Mouse (Mus musculus): ENCODE data around the gene Fam71d. TPM values are rescaled to one million over a fixed set of nuclear protein-coding genes. Genes with fewer than 3 reads are reported as not detected.

The Fam71d gene
- polyA plus RNA-seq, 1 experiment from 2014 or later, result not detected

DNA sequence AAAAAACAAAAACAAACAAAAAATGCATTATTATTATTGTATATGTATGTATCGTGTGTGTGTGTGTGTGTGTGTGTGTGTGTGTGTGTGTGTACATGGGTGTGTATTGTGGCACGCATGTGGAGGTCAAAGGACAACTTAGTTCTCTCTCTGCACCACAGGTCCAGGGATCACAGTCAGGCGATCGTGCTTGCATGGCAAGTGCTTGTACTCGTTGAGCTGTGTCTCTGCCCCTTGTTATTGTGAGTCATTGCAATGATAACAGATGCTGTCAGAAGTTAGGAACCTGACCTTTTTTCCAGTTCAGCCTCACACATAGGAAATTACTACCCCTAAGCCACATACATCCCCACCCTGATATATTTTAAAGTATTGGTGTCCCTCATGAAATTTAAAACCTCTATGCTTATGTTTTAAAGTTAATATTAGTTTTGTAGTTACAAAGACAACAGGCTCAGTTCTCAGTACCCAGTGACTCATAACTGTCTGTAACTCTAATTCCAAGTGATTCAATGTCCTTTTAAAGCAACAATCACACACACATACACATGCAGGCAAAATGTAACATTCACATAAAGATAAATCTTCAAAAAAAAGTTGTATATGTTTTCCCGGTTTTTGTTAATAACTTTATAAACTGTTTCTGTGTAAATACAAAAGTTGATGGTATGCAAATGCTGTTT is 77.8 kb downstream of the Fam71d start:
- DNase-seq (ENCODE audit: low spot score), result no peak

DNA sequence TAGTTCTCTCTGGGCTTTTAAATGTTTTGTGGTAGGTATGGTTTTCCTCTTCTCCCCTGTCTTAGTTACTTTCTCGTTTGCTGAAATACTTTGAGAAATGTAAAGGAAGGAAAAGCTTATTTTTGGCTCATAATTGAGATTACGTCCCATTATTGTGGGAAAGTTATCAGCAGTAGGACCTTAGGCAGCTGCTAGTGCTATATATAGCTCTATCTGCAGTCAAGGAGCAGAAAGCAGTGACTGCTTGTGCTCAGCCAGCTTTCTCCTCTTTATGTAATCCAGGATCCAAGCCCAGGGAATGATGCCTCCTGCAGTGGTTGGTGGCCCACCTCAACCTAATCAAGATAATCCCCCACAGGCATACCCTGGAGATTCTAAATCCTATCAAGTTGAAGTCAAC is 81.9 kb downstream of the Fam71d start:
- no peak for DNase-seq (ENCODE audit: low spot score)

DNA sequence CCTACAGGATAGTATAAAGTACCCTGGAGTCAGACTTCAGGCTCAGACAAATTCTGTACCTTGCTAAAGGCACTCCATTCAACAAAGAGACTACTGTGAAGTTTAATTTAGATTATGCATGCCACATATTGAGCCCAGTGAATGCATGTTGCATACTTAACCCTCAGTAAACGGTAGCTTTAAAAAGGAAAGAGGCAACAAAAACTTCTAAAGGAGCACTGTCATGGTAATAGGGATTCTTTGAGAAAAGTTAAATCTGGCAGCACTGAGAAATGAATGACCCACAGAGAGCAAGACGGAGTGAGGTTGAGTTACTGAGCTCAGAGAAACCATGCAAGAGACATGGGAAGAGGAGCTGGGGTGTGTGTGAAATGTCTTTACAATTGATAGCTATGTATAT is 86.6 kb downstream of the Fam71d start:
- DNase-seq (ENCODE audit: low spot score), result no peak

- no peak for DNase-seq (ENCODE audit: low spot score)
Observed at GRCm38 (mm10) chr12:78778423-78779067, 87.2 kb downstream of the Fam71d start.

Other genes starting within 250 kb of the Fam71d start
- 11.2 and 15.0 TPM in 2 replicates for gene Mpp5, start 57.4 kb downstream of the Fam71d start, polyA plus RNA-seq (2015; fragmentation: Nextera tagmentation; extraction: Ambion mirVana)
- gene Atp6v1d, start 170.1 kb downstream of the Fam71d start, polyA plus RNA-seq (2015; fragmentation: Nextera tagmentation; extraction: Ambion mirVana), result 108 and 112 TPM in 2 replicates
- 208 and 236 TPM in 2 replicates for gene Eif2s1, start 170.3 kb downstream of the Fam71d start, polyA plus RNA-seq (2015; fragmentation: Nextera tagmentation; extraction: Ambion mirVana)
- gene Plek2, start 215.4 kb downstream of the Fam71d start, polyA plus RNA-seq (2015; fragmentation: Nextera tagmentation; extraction: Ambion mirVana), result 2.7 and 3.0 TPM in 2 replicates

Data from thymus, postnatal 0 days (tissue).